Mouse (Mus musculus) liver, adult 2 months (tissue): ENCODE results near the gene Rpl39. TPM values are rescaled to one million over a fixed set of nuclear protein-coding genes. Genes with fewer than 3 reads are reported as not detected.

Experiments used
- DNase-seq: peaks from one replicate; pipeline ENCODE4 v3.0.0-alpha.2; 2011; ENCODE audit warnings: low read depth, low spot score; ENCODE audit errors: extremely low read depth
- H3K27ac ChIP-seq: fragments of 200-500 bp; replicated peaks from 2 replicates; pipeline ENCODE4 v1.5.1; 2012; ENCODE audit warnings: low read depth, mild to moderate bottlenecking, control low read depth, inconsistent platforms, low read length; ENCODE audit not compliant: insufficient read depth
- H3K27me3 ChIP-seq: fragments of 200-500 bp; 2 replicates; pipeline ENCODE4 v1.6.1; 2012; ENCODE audit warnings: mild to moderate bottlenecking, moderate library complexity, low read length, inconsistent platforms; ENCODE audit not compliant: control insufficient read depth, insufficient read depth
- H3K36me3 ChIP-seq: fragments of 200-500 bp; 2 replicates; pipeline ENCODE4 v1.6.1; 2012; ENCODE audit warnings: low read length, inconsistent platforms; ENCODE audit not compliant: control insufficient read depth, insufficient read depth
- H3K4me1 ChIP-seq: fragments of 200-500 bp; 2 replicates; pipeline ENCODE4 v1.6.1; 2011; ENCODE audit warnings: low read length; ENCODE audit not compliant: control insufficient read depth, insufficient read depth
- H3K4me3 ChIP-seq: fragments of 200-500 bp; 2 replicates; pipeline ENCODE4 v1.5.1; 2011; ENCODE audit warnings: low read depth, mild to moderate bottlenecking, control low read depth, low read length, moderate library complexity; ENCODE audit not compliant: insufficient read depth
- H3K79me2 ChIP-seq: fragments of 200-500 bp; 2 replicates; pipeline ENCODE4 v1.6.1; 2012; ENCODE audit warnings: inconsistent platforms, mild to moderate bottlenecking, low read length, moderate library complexity; ENCODE audit not compliant: control insufficient read depth, insufficient read depth
- H3K9ac ChIP-seq: fragments of 200-500 bp; 2 replicates; pipeline ENCODE4 v1.6.1; 2012; ENCODE audit warnings: low read depth, mild to moderate bottlenecking, control low read depth, inconsistent platforms, low read length
- CTCF ChIP-seq: fragments of 200-500 bp; IDR thresholded peaks from 2 replicates; pipeline ENCODE4 v1.5.1; 2011; ENCODE audit warnings: low read depth, low read length, control low read depth
- POLR2A ChIP-seq: fragments of 200-500 bp; IDR thresholded peaks from 2 replicates; pipeline ENCODE4 v1.6.1; 2011; ENCODE audit warnings: low read length, control low read depth; ENCODE audit not compliant: insufficient read depth; ENCODE audit errors: extremely low read depth
- WGBS: fragments of 180-500 bp; shearing (Covaris S2); methylation state at CpG from one replicate; pipeline ENCODE4 v1.1.7; 2018; 5-methylcytosine and 5-hydroxymethylcytosine counted together
- polyA plus RNA-seq: library from polyadenylated mRNA; depleted of rRNA; stranded (reverse); fragments of >200 nt; gene quantifications from 2 replicates; pipeline ENCODE4 v1.2.3, GENCODE M21; 2012
- total RNA-seq: library from RNA; depleted of rRNA; stranded (reverse); fragments of >200 nt; gene quantifications from 2 replicates; pipeline ENCODE4 v1.2.3, GENCODE M21; 2014

Rpl39 gene
- total and polyA plus RNA-seq, 2 experiments = 35.1 to 175 TPM

DNA sequence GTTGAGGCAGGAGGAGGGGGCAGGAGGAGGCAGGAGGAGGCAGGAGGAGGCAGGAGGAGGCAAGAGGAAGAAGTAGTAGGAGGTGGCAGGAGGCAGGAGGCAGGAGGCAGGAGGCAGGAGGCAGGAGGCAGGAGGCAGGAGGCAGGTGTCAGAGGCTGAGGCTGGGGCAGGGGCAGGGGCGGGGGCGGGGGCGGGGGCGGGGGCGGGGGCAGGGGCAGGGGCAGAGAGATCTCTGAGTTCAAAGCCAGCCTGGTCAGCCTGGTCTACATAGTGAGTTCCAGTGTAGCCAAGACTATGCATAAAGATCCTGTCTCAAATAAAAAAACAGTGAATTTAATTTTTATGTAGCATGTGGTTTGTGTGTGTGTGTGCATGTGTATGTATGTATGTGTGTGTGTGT, 31.9 kb upstream of the Rpl39 start:
- Histone ChIP-seq H3K27ac (no peak overlapping the region), H3K4me1 (peaks cover 3% of the 10 kb centered on the region; the same call in 1 of the 2 replicates), H3K36me3 (no peaks in the 10 kb centered on the region), H3K79me2 (no peaks in the 10 kb centered on the region), H3K4me3 (no peak overlapping the region), H3K9ac (no peak overlapping the region), H3K27me3 (no peaks in the 10 kb centered on the region)
- no peak for DNase-seq
- no CpG with 5 or more reads among the region's 5 CpGs for WGBS
- TF ChIP-seq CTCF (no peak), POLR2A (no peak)

DNA sequence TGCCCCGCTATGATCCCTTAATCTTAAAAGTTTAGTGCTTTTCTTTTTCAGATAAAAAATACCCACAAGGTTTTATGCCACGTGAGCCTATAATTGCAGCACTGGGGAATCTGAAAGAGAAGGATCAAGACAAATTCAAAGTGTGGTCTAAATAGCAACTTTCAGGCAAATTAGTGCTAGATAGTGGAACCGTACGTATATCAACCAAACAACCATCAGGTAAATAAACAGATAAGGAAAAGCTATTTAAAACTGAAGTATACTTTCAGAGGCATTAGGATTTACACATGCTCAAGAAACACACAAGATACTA, 25.6 kb upstream of the Rpl39 start:
- Histone ChIP-seq H3K27me3 (no peaks in the 10 kb centered on the region), H3K9ac (no peak overlapping the region), H3K4me1 (no peaks in the 10 kb centered on the region; the same call in 1 of the 2 replicates), H3K79me2 (no peaks in the 10 kb centered on the region), H3K27ac (no peak overlapping the region), H3K4me3 (no peak overlapping the region), H3K36me3 (no peaks in the 10 kb centered on the region; the same call in 1 of the 2 replicates)
- TF ChIP-seq CTCF (no peak), POLR2A (no peak)
- WGBS = 81% methylated on average over 4 of the region's 4 CpGs
- DNase-seq = no peak

DNA sequence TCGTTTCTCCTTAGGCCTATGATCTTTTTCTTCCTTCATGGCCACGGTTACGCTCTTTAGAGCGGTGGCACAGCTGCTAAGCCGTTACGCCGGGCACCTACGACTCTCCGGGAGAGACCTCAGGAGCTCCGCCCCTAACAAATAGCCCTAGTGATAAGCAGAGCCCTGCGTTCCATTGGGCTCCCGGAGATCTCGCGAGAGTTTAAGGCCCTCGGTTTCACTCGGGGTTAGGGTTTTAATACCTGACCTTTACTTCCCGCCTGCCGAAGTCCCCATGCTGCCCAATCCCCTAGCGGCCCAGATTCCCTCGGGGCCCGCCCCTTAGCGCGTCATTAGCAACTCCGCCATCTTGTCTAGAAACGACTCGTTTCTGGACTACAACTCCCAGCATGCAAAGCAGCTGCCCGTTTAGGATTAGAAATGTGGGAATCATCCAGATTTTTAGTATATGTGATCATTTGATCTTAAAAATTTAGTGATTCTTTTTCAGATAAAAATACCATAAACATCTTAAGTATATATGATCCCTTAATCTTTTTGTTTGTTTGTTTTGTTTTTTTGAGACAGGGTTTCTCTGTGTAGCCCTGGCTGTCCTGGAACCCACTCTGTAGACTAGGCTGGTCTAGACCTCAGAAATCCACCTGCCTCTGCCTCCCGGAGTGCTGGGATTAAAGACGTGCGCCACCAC, 25.1 kb upstream of the Rpl39 start, which contains the start of gene Upf3b:
Gene Upf3b (minus strand): TSS at position 130 of the 688 bp plus-strand sequence.
- under 1% methylated on average over 30 of the region's 30 CpGs for WGBS
- Histone ChIP-seq H3K36me3 (no peaks in the 10 kb centered on the region; the same call in 1 of the 2 replicates), H3K4me1 (no peaks in the 10 kb centered on the region; the same call in 1 of the 2 replicates), H3K27ac (peak within 1 kb of the TSS; percentile 48), H3K9ac (peak within 1 kb of the TSS; percentile 57), H3K4me3 (peak within 1 kb of the TSS; percentile 64), H3K79me2 (no peaks in the 10 kb centered on the region), H3K27me3 (no peaks in the 10 kb centered on the region)
- TF ChIP-seq POLR2A = peak; percentile 68; the same call in 1 of the 2 replicates
- no peak for TF ChIP-seq CTCF
- peak; percentile 92 for DNase-seq

DNA sequence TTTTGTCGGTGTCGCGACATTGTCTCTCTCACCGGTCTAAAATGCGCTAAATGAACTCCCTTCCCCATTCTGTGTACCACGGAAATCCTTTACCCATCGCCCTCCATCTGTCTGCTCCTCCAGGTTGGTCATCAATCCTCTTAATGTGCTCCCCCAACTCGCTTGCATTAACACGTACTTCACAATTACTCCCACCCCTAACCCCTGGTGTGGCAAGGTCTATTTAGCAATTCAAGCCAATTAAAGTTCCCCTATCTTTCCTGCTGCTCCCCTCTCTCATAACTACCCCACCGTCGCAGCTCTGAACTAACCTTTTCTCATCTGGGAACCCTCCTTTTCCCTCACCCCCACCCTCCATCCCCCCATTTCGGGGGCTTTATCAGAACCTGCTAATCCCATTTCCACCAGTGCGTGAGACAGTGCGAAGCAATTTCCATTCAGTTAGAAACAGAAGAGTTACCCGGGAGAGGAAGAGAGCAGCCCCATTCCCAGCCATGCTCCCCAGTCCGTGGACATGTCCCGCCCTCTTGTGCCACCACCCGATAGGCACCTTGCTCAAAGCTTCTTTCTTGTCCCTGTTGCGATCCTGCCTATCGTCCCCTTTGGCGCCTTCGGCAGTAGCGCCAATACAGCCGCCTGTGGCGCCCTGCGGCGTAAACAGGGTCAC, 24.5 kb upstream of the Rpl39 start:
- Histone ChIP-seq H3K4me3 (peak overlapping the region; percentile 64), H3K79me2 (no peaks in the 10 kb centered on the region), H3K27ac (peak overlapping the region; percentile 48), H3K9ac (peak overlapping the region; percentile 57), H3K36me3 (no peaks in the 10 kb centered on the region; the same call in 1 of the 2 replicates), H3K4me1 (no peaks in the 10 kb centered on the region; the same call in 1 of the 2 replicates), H3K27me3 (no peaks in the 10 kb centered on the region)
- no peak for DNase-seq
- TF ChIP-seq CTCF (no peak), POLR2A (no peak)
- 1% methylated on average over 27 of the region's 27 CpGs for WGBS

DNA sequence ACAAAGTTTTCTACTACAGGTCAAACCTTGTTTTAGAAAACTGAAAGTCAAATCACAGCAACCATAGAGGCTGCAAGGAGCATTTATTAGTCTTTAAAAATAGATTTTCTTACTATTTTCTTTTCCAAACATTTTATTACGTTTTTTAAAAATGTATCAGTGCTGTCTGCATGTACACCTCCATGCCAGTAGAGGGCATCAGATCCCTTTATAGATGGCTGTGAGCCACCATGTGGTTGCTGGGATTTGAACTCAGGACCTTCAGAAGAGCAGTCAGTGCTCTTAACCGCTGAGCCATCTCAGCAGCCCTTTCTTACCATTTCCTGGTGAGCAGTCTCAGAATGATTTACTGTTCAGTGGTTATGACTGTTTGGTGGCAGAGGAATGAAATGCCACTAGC, 18.6 kb upstream of the Rpl39 start:
- WGBS = 85% methylated on average over 2 of the region's 2 CpGs
- Histone ChIP-seq H3K27me3 (no peaks in the 10 kb centered on the region), H3K36me3 (peaks cover 11% of the 10 kb centered on the region), H3K9ac (no peak overlapping the region), H3K4me1 (no peaks in the 10 kb centered on the region; the same call in 1 of the 2 replicates), H3K79me2 (no peaks in the 10 kb centered on the region), H3K27ac (no peak overlapping the region), H3K4me3 (no peak overlapping the region)
- DNase-seq = no peak
- TF ChIP-seq CTCF = no peak
- TF ChIP-seq POLR2A = no peak

DNA sequence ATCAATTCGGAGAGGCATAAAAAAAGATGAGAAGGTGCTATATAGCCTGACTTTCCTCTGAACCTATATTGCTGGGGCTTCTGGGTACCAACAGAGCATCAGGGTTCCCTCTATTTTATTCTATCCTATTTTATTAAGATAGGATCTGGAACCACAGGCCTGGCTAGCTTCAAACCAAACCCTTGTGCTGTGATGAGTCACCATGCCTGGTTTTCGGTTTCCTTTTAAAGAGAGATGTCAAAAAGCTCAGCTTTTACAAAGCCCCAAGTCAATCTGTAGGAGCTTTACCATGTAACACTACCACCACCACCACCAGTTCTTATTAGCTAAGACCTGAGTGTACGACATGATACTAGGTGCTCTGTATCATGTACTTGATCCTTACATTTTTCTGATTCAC, 13.5 kb upstream of the Rpl39 start:
- DNase-seq = no peak
- TF ChIP-seq CTCF = no peak
- no peak for TF ChIP-seq POLR2A
- Histone ChIP-seq H3K36me3 (peaks cover 22% of the 10 kb centered on the region), H3K79me2 (no peaks in the 10 kb centered on the region), H3K27ac (no peak overlapping the region), H3K9ac (no peak overlapping the region), H3K4me1 (no peaks in the 10 kb centered on the region), H3K27me3 (no peaks in the 10 kb centered on the region), H3K4me3 (no peak overlapping the region)
- WGBS = 100% methylated on average over 3 of the region's 3 CpGs
